Mouse (Mus musculus) thymus, postnatal 0 days (tissue): ENCODE measurements around the gene Trabd. TPM values are rescaled to one million over a fixed set of nuclear protein-coding genes. Genes with fewer than 3 reads are reported as not detected.

Source experiments
- DNase-seq: peaks from one replicate; pipeline ENCODE4 v3.0.0-alpha.2; 2015; ENCODE audit warnings: low spot score
- polyA plus RNA-seq: library from polyadenylated mRNA; unstranded; fragments of >200 nt; fragmentation: Nextera tagmentation; extraction: Ambion mirVana; gene quantifications from 2 replicates; pipeline ENCODE4 v1.2.1, GENCODE M21; 2015

Trabd gene
- polyA plus RNA-seq, 1 experiment from 2014 or later = 42.2 TPM

- peak; percentile 35 for DNase-seq
These were observed 1.3 kb downstream of the Trabd start for GRCm38 (mm10) chr15:89076156-89076731.

GRCm38 (mm10) chr15:89078208-89078836, 3.4 kb downstream of the Trabd start:
- DNase-seq = peak; percentile 76

- DNase-seq = no peak
These were observed 9.0 kb downstream of the Trabd start for GRCm38 (mm10) chr15:89083906-89084305.

GRCm38 (mm10) chr15:89084826-89085225, 9.9 kb downstream of the Trabd start:
- no peak for DNase-seq

GRCm38 (mm10) chr15:89088607-89089247, 13.8 kb downstream of the Trabd start, which contains the start of gene Selenoo:
Selenoo (plus strand) TSS chr15:89089084.
- DNase-seq = peak; percentile 83

- peak; percentile 19 for DNase-seq
These were observed 14.5 kb downstream of the Trabd start for GRCm38 (mm10) chr15:89089248-89090051.

- no peak for DNase-seq
These were observed 15.7 kb downstream of the Trabd start for GRCm38 (mm10) chr15:89090662-89091061.

- DNase-seq = no peak
These were observed 17.3 kb downstream of the Trabd start for GRCm38 (mm10) chr15:89092181-89092580.

GRCm38 (mm10) chr15:89097450-89097849, 22.5 kb downstream of the Trabd start:
- no peak for DNase-seq

GRCm38 (mm10) chr15:89098616-89099015, 23.7 kb downstream of the Trabd start:
- no peak for DNase-seq

GRCm38 (mm10) chr15:89100823-89101222, 25.9 kb downstream of the Trabd start:
- no peak for DNase-seq

GRCm38 (mm10) chr15:89102646-89103045, 27.7 kb downstream of the Trabd start:
- no peak for DNase-seq

GRCm38 (mm10) chr15:89103921-89104320, 29.0 kb downstream of the Trabd start:
- no peak for DNase-seq

GRCm38 (mm10) chr15:89104425-89104824, 29.5 kb downstream of the Trabd start:
- DNase-seq = no peak

GRCm38 (mm10) chr15:89106073-89106472, 31.1 kb downstream of the Trabd start:
- DNase-seq = no peak

- DNase-seq = no peak
These were observed 32.1 kb downstream of the Trabd start for GRCm38 (mm10) chr15:89106976-89107375.

GRCm38 (mm10) chr15:89110147-89110546, 35.2 kb downstream of the Trabd start:
- no peak for DNase-seq

GRCm38 (mm10) chr15:89118007-89118406, 43.1 kb downstream of the Trabd start:
- no peak for DNase-seq

GRCm38 (mm10) chr15:89122649-89123366, 47.9 kb downstream of the Trabd start, which contains the start of gene Tubgcp6:
Tubgcp6 (minus strand) TSS chr15:89123112.
- DNase-seq = peak; percentile 94

GRCm38 (mm10) chr15:89123595-89123994, 48.7 kb downstream of the Trabd start:
- peak; percentile 65 for DNase-seq

GRCm38 (mm10) chr15:89124312-89124711, 49.4 kb downstream of the Trabd start:
- DNase-seq = no peak
